Mouse (Mus musculus): ENCODE measurements around the gene Prdm2. TPM values are rescaled to one million over a fixed set of nuclear protein-coding genes. Genes with fewer than 3 reads are reported as not detected.

The Prdm2 gene
- total RNA-seq, 2 experiments from 2014 or later: 12.4 to 27.8 TPM

Other genes starting within 250 kb of the Prdm2 start
- gene Pdpn, start 86.6 kb upstream of the Prdm2 start, total RNA-seq (2014; fragmentation: Nextera tagmentation): not detected in 2 replicates
- gene Pdpn, start 86.6 kb upstream of the Prdm2 start, total RNA-seq (2017): not detected in 2 replicates
- gene Lrrc38, start 136.8 kb upstream of the Prdm2 start, total RNA-seq (2014; fragmentation: Nextera tagmentation): not detected in 2 replicates
- gene Lrrc38, start 136.8 kb upstream of the Prdm2 start, total RNA-seq (2017): not detected in 2 replicates
- not detected in 2 replicates for gene Pramel1, start 181.4 kb upstream of the Prdm2 start, total RNA-seq (2014; fragmentation: Nextera tagmentation)
- gene Pramel1, start 181.4 kb upstream of the Prdm2 start, total RNA-seq (2017): not detected in 2 replicates
- gene Pramef8, start 199.4 kb upstream of the Prdm2 start, total RNA-seq (2014; fragmentation: Nextera tagmentation): 13.9 and 15.5 TPM in 2 replicates
- gene Pramef8, start 199.4 kb upstream of the Prdm2 start, total RNA-seq (2017): 8.5 and 10.4 TPM in 2 replicates
- gene Oog4, start 237.3 kb upstream of the Prdm2 start, total RNA-seq (2014; fragmentation: Nextera tagmentation): not detected in 2 replicates
- gene Oog4, start 237.3 kb upstream of the Prdm2 start, total RNA-seq (2017): not detected in 2 replicates